Mouse (Mus musculus) bone marrow, adult 2 months (tissue): ENCODE measurements at regions not wholly inside any gene's neighbourhood (a gene's known extent, or its start where the extent isn't known, plus 50 kb on each side); places are given as distances from the start of the nearest gene placed in this dataset.

Source experiments
- CTCF ChIP-seq: fragments of 200-500 bp; IDR thresholded peaks from 2 replicates; pipeline ENCODE4 v1.5.1; 2011; ENCODE audit warnings: low read length, control low read depth; ENCODE audit not compliant: control insufficient read depth, insufficient read depth
- POLR2A ChIP-seq: fragments of 200-500 bp; IDR thresholded peaks from 2 replicates; pipeline ENCODE4 v1.6.1; 2011; ENCODE audit warnings: low read depth, mild to moderate bottlenecking, control low read depth, low read length, borderline replicate concordance; ENCODE audit not compliant: control insufficient read depth

DNA sequence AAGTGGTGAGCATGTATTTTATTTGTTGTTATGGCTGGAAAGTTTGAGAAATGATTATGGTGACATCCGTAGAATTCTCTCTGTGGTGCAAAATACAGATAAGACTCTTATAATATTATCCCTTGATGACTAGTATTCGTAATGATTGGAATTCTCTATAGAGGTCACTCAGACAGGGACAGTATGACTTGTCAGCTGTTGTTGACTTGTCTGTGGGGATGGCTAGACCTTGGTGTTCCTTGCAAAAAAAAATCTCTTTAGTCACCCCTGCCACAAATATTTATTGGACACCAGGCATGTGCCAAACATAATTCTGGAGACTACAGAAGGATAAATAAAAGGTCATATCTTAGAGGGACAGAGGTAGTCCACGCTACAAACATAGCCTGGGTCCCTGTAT is 1360.6 kb downstream of the Gsdmc2 start:
- no peak for TF ChIP-seq CTCF
- TF ChIP-seq POLR2A, result no peak
